Mouse (Mus musculus) adrenal gland, postnatal 4 days (tissue): Measurements from ENCODE around the gene Tec. TPM values are rescaled to one million over a fixed set of nuclear protein-coding genes. Genes with fewer than 3 reads are reported as not detected.
"Not testable (repeated sequence)": the region's sequence is repeated elsewhere in the genome, so short reads cannot be mapped to it uniquely, and the experiment has no call there.

Experiments
- DNase-seq, 2 experiments: peaks; one replicate each; pipeline ENCODE4 v3.0.0; 2021 to 2022; ENCODE audit warnings: low spot score in 2 of 2, mixed read lengths in 2 of 2
- total RNA-seq, 2 experiments: library from RNA; stranded (reverse); gene quantifications; 2 replicates each; pipeline ENCODE4 v1.2.3; 2021

Gene Tec
- total RNA-seq, 2 experiments from 2014 or later, result 3.2 to 5.0 TPM

DNA sequence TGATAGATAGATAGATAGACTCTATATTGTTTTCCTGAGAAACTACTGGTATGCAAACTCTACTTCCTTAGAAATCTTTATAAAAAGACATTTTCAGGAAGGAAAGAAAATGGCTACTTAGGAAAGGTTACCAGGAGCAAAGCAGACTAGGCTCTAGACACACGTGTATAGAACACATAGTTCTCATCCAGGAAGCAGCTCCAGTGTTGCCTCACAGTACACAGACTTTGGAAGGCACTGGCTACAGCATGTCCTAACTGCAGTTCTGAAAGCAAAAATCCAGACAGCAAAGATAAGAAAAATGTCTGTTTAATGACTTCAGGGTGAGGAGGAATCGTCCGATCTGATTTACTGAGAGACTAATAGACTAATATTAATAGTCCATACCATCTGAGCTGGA lies 41.8 kb downstream of the Tec start:
- no peak for DNase-seq

DNA sequence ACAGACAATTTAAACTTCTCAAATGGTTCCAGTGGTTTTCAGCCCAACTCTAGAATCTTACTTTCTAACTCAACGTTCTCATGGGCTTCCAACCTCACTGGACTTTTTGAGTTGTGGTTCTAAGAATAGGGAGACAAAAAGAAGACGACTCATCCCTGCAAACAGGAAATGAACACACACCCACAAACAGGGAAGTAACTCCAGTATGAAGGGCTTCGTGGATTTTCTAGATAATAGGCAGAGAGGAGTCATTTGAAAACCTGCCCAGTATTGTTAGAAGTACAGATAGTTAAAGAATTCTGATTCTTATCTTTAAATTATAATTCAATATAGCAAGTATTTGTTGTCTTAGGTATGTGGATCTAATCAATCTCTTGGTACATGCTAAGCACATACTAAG lies 47.6 kb downstream of the Tec start:
- no peak for DNase-seq

DNA sequence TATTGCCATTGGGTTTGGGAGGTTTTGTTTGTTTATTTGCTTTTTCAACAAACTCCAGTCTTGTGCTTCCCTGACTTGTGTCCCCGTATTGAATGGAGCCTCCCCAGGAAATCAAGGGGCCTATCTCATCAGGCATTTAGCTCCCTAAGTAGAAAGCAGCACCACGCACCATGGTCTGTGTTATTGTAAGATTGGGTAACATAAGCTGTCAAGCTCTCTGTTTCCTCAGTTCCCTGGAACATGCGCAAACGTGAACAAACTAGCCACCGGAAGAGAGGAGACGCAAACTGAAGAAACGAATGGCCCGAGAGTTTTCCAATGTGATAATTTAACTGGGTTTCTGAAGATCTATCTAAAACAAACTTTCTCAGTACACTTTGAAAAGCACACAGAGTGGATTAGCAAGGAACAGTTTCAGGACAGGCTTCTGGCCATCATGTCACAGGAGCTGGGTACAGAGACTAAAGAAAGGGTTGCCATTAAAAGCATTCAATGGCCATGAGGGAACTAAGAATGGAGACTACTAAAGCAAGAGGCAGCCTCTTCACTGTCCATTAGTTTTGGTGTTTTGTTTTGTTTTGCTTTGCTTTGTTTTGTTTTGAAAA lies 48.1 kb downstream of the Tec start:
- DNase-seq, result no peak

DNA sequence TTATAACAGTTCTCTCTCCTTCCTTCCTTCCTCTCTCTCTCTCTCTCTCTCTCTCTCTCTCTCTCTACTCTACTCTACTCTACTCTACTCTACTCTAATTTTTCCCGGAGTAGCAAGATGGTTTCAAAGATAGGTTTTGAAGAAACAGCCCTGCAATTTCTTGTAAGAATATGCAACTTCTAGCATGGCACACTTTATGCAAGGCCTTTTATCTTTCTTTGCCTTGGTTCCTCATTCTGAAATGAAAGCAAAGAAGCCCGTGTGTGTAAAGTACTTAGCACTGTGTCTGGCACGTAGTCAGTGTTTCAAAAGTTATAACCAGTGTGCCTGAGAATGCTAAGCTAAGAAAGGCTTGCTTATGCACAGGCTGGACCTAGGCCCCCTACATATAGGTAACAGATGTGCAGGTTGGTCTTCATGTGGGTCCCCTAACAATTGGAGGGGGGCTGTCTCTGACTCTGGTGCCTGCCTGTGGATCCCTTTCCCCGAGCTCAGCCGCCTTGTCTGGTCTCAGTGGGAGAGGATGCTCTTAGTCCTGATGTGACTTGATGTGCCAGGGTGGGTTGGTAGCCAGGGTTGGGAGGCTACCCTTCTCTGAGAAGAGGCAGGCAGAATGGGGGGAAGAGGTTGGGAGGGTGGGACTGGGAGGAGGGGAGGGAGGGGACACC lies 49.6 kb downstream of the Tec start:
- DNase-seq, result no peak

DNA sequence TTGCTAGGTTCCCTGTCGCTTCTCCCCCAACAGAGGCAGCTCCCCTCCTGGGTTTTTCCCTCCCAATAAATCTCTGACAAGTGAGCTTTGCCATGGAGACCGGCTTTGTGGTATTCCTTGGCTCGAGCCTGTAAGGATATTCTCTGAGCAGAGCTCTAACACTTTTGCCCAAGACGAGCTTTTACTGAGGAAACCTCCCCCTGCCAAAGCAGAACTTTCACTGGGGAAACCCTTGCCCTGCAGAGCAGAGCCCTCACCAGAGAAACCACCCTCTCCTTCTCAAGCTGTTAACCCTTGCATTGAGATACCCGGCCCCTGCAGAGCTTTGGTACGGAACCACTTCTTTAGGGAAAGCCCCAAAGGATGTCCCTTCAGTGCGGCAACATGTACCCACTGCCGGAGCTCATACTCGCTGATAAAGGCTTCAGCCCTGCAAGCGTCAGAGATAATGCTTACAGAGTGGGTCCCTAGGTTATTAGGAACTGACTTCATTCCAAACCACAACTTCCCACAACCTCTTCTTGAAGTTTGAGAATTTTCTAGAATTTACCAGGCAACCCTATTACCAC lies 50.7 kb downstream of the Tec start:
- no peak for DNase-seq

DNA sequence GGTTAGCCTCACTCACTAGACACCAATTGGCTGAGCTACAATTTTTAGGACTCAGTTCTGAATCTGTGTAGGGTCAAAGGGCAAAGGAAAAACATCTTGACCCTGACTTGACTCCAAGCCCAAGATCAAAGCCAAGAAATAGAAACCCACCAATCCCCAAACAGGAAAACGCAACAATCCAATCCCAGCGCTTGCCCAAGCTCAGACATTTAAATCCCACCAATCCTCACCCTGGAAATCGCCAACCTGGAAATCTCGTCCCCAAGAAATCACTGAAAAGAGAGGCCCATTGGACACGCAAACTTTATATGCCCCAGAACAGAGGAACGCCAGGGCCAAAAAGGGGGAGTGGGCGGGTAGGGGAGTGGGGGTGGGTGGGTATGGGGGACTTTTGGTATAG lies 51.3 kb downstream of the Tec start:
- DNase-seq, result not testable (repeated sequence)

DNA sequence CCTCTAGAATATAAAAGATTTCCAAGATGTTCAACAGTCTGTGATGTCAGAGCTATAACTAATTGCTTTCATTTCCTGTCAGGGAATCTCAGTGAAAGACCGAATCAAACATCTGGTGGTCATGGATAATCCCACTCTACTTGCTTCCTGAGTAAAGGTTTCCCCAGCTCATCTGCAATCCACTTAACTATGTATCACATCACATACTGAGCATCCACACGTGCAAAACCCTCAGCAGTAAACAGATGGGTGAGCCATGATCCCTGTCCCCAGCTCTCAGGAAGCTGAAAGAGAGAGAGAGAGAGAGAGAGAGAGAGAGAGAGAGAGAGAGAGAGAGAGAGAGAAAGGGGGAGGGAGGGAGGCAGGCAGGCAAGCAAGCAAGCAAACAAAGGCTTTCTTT lies 51.8 kb downstream of the Tec start:
- no peak for DNase-seq

DNA sequence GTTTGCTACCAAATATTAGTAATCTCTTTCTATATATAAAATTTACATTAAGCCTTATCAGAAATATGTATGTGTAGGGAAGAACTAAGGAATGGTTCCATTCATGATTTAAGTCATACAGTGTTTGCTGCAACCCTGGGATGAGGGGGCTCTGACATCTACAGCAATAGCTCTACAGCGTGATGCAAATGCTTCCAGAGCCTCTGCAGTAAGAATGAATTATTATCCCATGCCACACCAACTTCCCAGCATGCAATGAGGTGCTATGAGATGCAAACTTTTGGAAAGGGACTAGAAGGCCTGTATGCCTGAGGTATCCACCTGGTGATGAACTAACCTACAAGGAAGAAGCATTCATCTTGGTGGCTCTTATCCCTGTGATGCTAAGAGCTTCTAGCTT lies 52.2 kb downstream of the Tec start:
- no peak for DNase-seq

DNA sequence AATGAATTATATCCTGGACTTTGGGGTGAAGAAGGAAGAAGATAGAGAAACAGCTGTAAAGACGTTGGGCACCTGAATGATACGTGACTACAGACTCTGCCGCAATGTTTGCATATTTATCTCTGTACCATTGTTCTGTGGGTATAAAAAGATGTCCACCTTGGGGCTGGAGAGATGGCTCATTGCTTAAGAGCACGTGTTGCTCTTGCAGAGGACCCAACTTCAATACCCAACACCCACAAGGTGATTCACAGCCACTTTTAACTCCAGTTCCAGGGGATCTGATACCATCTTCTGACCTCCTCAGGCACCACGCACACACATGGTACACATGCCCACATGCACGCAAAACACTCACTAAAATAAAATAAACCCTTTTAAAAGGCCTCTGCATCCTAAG lies 52.9 kb downstream of the Tec start:
- no peak for DNase-seq

DNA sequence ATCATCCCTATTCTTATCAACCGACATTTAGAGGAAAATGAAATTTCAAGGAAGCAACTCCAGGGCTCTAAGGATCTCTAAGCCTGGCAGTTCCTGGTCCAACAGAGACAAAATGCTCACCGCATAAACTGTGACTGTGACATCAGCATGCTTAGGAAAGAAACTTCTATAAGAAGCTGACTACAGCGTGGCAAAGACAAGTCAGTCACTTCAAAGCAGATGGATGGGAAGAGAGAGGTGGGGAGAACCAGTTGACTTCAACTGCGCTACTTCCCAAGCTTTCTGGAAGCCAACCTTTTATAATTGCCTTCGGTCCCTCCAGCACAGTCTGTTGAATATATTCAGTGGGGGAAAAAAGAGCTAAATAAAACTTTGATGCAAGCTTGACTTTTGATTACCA lies 54.2 kb downstream of the Tec start:
- no peak for DNase-seq

DNA sequence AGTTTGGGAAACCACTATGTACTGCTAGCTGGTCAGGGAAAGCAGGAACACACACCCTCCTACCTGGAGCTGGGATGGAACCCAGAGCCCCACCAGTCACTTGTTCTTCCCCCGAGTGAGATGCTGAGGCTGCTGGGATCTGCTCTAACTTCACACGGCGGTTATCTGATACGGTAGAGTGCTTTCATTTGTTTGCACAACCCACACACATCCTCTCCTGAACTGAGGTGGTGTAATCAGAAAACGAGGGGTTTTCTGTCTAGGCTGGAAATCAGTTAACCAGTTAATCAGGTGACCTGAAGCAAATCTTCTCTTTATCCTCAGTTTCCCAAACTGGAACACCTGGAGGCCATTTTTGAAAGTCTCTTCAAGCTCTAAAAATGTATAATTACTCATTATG lies 55.4 kb downstream of the Tec start:
- no peak for DNase-seq

DNA sequence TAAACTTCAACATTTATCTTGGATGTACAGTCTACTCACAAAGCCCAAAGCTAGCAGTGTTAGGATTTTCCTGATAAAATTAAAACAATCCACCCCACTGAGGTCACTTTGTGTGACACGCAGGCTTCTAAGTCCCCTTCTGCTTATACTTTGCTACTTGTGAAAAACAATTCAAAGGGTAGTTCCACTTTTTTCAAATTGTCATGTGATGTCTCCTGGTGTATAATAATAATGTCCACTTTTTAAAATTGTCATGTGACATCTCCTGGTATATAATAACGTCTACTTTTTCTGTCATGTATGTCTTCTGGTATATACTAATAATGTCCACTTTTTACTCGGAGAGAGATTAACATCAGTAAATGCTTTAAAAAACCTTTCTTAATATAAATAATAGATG lies 56.0 kb downstream of the Tec start:
- no peak for DNase-seq

DNA sequence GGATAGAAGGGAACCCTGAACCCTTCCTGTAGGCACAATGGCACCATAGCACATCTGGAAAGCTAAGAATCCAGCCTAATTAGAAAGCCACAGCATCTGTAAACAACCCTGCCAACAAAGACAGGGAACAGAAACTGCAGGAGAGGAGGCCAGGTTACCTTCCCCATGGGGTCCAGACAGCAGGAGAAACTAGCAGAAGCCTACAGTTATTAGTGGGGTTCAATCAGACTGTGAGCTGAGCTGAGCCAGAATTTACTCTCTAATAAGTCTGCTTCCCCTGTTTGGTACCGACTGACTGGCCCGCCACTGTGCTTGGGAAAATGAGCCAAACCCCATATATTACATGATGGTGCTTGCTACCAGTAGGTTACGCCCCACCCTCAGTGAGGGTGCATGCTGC lies 56.9 kb downstream of the Tec start:
- no peak for DNase-seq

DNA sequence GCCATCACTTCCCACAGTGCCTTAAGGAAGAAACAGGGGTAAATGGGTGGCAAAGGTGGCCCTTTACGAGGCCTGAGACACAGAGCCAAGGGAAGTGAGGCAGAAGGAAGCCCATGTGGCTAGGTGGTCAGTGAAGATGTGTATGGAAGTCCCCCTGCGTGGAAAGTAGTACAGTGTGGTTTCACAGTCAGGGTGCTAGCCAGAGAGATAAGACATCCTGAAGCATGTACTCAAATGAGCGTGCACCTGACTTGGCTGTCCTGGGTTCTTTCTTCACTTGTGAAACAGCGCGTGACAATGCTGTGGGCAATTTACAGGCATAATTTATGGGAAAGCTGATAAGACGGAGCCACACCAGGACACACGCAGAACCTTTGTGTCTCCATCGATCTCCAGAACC lies 57.3 kb downstream of the Tec start:
- DNase-seq, result no peak

DNA sequence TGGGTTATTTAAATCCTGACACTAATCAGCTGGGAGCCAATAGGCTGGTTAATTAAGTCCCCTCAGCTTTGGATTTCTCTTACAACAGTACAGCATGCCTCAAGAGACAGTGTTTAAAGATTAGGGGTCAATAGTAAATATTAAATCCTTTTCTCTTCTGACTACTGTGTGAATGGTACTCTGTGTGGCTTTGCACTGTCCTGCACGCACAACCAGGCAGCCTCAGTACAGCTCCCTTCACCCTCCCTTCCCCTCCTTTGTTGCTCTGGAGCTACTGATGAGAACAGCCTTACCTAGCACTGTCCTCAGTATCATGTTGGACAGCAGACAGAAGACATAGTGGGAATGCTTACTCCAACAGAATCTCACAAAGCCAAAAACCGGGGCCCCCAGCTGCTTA lies 58.8 kb downstream of the Tec start:
- DNase-seq, result no peak

DNA sequence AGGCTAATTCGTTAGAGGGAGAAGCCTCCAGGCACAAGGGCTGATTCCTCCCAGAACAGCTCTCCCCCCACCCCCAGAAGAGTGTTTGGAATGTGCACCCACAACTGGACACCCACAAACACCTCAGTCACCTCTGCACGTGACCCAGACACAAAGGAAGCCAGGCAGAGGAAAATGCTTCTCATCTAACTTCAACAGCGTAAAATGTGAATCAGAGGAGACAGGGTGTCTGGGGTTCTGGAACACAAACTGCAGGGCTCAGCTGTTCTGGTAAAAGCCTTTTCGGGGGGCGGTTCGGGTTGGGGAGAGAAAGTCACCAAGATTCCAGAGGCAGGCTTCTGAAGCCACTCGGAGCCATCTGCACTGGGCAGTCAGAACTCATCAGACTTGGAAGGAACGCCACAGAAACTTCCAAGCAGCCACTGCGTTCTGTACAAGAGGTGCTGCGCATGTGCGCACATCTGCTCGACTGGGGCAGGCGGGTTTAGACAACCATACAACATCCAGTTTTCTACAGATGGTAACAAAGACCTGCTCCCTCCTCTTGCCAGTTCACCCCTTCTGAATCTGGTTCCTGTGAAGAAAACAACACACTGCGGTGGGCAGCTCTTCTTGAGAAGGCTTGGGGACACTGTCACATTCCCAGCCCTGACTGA lies 59.7 kb downstream of the Tec start:
- no peak for DNase-seq

DNA sequence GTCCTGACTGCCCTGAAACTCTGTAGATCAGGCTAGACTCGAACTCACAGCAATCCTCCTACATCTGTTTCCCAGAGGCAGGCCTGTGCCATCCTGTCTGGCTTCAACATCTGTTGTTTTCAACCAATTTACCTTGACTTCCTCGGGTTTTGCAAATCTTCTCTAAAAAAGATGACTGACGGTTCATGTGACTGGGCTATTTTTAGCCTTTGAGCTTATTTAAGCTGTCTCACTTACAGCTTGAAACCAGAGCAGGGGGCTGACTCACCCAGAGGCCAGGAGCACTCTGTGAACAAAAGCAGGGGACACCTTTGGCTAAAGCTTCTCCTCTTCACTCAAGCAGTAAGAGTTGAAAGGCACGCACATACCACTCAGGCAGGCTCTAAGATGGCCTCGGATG lies 65.4 kb downstream of the Tec start:
- no peak for DNase-seq

DNA sequence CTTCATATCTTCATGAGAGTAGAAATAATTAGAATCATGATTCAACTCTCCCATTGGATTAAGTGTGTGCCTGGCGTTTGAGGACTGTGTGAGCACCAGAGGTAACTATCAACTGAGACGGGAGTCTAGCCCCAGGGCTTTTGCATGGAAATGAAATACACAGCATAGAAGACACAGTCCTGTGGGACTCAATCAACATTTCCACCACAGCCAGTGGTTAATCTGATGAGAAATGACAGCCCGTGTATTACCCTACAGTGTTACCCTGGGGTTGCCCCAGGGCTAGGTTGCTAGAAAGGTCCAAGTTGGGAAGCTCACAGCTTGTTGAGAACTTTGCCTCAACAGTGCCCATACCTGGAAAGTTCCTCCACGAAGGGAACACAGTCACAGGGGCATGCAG lies 69.7 kb downstream of the Tec start:
- no peak for DNase-seq

DNA sequence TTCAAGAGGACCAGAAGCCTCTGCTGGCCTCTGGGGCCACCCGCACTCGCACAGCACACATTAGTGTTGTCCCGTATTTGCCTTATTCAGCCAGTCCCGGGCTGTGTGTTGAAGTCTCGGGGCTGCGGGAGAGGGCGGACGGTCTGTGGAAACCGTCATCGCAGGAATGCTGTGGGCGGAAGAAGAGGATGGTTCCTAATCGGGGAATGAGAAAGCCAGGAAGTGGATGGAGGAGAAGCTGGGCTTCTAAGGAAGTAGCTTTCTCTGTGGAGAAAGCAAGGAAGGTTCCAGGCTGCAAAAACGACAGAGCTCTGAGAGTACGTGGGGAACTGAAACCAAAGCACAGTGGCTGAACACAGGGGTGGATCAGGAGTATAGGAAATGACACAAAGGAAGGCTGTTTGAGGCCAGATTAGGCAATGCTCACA lies 72.1 kb downstream of the Tec start:
- no peak for DNase-seq

DNA sequence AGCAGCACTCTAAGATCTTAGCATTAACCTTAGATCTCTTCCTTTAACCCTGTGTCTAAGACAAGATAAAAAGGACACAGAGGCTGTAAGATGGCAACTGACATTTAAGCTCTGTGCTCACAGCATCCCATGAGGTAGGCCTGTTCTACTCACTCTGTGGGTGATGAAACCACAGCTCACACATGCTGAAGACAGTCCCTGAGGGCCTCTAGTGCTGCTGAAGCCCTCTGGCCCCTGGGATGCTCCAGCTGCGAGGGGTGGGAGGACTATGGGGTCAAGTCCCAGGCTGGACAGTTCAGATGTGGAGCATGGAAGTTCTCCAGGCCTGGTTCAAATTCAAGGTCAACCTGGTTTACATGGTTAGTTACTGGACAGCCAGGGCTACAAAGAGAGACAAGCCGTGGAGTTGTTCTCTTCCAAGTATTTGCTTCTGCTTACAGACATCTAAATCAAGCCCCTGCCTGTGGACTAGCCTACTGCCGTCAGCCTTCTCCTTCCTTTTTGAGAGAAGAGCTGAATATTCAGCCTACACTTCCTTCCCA lies 74.9 kb downstream of the Tec start:
- DNase-seq, result no peak

DNA sequence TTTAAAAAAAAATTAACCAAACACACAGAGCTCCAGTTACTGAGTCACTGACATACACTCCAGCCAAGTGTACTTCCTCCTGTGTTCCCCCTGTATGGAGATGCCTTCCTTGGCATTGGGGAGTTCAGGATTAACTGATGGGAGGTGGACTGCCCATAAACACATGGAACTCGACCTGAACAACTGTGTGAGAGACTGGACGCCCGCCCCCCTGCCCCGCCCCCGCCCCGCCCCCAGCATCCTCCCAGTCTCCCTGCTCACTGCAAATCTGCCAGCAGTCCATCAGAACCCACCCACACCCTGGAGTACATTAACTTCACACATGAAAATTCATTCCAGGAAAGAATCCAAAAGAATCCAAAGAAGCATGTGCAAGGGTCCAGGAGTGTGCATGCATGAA lies 76.5 kb downstream of the Tec start:
- DNase-seq, result no peak

DNA sequence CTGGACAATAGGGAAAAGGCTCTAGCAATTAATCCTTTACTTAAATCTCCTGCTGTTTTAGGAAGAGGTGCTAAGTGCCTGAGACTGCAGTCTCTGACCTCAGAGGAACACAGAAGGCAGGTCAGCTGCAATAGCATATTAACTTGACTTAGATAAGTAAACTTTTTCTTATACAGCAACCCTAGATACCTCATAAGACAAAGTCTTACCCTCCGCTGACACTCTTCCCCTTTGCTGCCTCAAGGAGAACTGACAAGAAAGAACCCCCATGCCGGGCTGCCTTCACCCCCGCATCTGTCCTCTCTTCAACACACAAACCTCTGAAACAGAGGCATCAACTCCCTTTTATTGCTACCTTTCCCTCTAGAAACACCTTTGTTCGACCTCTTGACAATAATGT lies 76.9 kb downstream of the Tec start:
- DNase-seq, result no peak
